Mouse (Mus musculus) erythroblast, embryonic 14.5 days (primary cell): ENCODE data around the gene Spi1. TPM values are rescaled to one million over a fixed set of nuclear protein-coding genes. Genes with fewer than 3 reads are reported as not detected.
"Not testable (repeated sequence)": the region's sequence is repeated elsewhere in the genome, so short reads cannot be mapped to it uniquely, and the experiment has no call there.

Source experiments
- H3K27me3 ChIP-seq: 2 replicates; pipeline ENCODE4 v1.6.1; 2012; ENCODE audit warnings: inconsistent platforms; ENCODE audit not compliant: control insufficient read depth
- H3K36me3 ChIP-seq: 2 replicates; pipeline ENCODE4 v1.6.1; 2012; ENCODE audit warnings: mild to moderate bottlenecking, inconsistent platforms; ENCODE audit not compliant: control insufficient read depth
- H3K4me1 ChIP-seq: 2 replicates; pipeline ENCODE4 v1.6.1; 2012; ENCODE audit warnings: inconsistent platforms; ENCODE audit not compliant: control insufficient read depth
- H3K4me3 ChIP-seq: replicated peaks from 2 replicates; pipeline ENCODE3; 2012; ENCODE audit warnings: moderate library complexity, mild to moderate bottlenecking, inconsistent platforms
- H3K9me3 ChIP-seq: 2 replicates; pipeline ENCODE4 v1.6.1; 2012; ENCODE audit warnings: low read length, inconsistent platforms, mixed read lengths; ENCODE audit not compliant: control insufficient read depth
- GATA1 ChIP-seq: IDR thresholded peaks from 2 replicates; pipeline ENCODE4 v1.6.1; 2012; ENCODE audit warnings: low read length, inconsistent platforms, mixed read lengths
- TAL1 ChIP-seq: IDR thresholded peaks from 3 replicates; pipeline ENCODE4 v1.6.1; 2012; ENCODE audit warnings: low read length, inconsistent platforms, mixed read lengths
- polyA plus RNA-seq: library from polyadenylated mRNA; stranded (reverse); fragments of >175 nt; gene quantifications from 2 replicates; pipeline ENCODE4 v1.2.3, GENCODE M21; 2012

Spi1 gene
- polyA plus RNA-seq: 0.76 and 0.83 TPM in 2 replicates

- peaks cover 21% of the 10 kb centered on the region for H3K27me3 ChIP-seq
- TF ChIP-seq GATA1 (no peak), TAL1 (no peak)
- no peak within 1 kb of the TSS for H3K4me3 ChIP-seq
- no peaks in the 10 kb centered on the region for H3K9me3 ChIP-seq
- peaks cover 16% of the 10 kb centered on the region for H3K4me1 ChIP-seq
- H3K36me3 ChIP-seq: no peaks in the 10 kb centered on the region
Observed at GRCm38 (mm10) chr2:91081775-91082695, at the start of gene Spi1. Gene Spi1 (plus strand): TSS chr2:91082390.

DNA sequence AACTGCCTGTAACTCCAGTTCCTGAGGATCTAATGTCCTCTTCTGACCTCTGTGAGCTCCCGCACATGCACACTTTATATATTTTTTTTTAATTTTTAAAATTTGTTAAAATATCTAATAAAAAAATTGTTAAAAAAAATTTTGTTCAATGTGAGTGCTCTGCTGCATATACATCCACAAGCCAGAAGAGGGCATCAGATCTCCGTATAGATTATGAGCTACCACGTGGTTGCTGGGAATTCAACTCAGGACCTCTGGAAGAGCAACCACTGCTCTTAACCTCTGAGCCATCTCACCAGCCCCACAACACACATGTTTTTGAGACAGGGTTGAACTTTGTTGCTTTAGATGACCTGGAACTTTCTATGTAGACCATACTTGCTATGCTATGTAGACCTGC, 49.2 kb upstream of the Spi1 start:
- Histone ChIP-seq H3K4me3 (no peak overlapping the region), H3K9me3 (no peaks in the 10 kb centered on the region), H3K27me3 (no peaks in the 10 kb centered on the region), H3K36me3 (no peaks in the 10 kb centered on the region; the same call in 1 of the 2 replicates), H3K4me1 (peaks cover 29% of the 10 kb centered on the region)
- TF ChIP-seq TAL1: no peak
- TF ChIP-seq GATA1: no peak

- Histone ChIP-seq H3K9me3 (no peaks in the 10 kb centered on the region), H3K36me3 (no peaks in the 10 kb centered on the region; the same call in 1 of the 2 replicates), H3K4me3 (no peak within 1 kb of the TSS), H3K27me3 (no peaks in the 10 kb centered on the region), H3K4me1 (peaks cover 18% of the 10 kb centered on the region)
- TF ChIP-seq TAL1 (no peak), GATA1 (no peak)
Observed at GRCm38 (mm10) chr2:91035385-91035784, 46.8 kb upstream of the Spi1 start, which contains the start of gene Rapsn. Gene Rapsn (plus strand): TSS chr2:91035620.

- Histone ChIP-seq H3K9me3 (no peaks in the 10 kb centered on the region), H3K27me3 (peaks cover 5% of the 10 kb centered on the region), H3K4me1 (peaks cover 26% of the 10 kb centered on the region), H3K36me3 (no peaks in the 10 kb centered on the region), H3K4me3 (no peak overlapping the region)
- TF ChIP-seq TAL1 (no peak), GATA1 (no peak)
Observed at GRCm38 (mm10) chr2:91041786-91042185, 40.4 kb upstream of the Spi1 start.

- TF ChIP-seq TAL1 (no peak), GATA1 (no peak)
- Histone ChIP-seq H3K9me3 (no peaks in the 10 kb centered on the region), H3K4me1 (peaks cover 27% of the 10 kb centered on the region), H3K36me3 (no peaks in the 10 kb centered on the region), H3K4me3 (no peak overlapping the region), H3K27me3 (peaks cover 5% of the 10 kb centered on the region)
Observed at GRCm38 (mm10) chr2:91042651-91043398, 39.4 kb upstream of the Spi1 start.

DNA sequence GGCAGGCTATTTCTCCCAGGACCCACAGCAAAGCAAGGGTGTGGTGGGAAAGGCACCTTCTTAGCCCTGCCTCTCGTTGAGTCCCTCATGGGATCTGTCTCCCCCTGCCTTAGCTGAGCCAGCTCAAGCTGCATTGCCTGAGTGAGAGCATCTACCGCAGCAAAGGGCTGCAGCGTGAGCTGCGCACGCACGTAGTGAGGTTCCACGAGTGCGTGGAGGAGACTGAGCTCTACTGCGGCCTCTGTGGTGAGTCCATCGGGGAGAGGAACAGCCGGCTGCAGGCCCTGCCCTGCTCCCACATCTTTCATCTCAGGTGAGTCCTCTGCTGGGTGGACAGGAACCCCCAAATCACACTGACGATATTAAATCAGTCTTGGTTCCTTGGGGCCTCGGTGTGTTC, 37.5 kb upstream of the Spi1 start:
- H3K4me1 ChIP-seq: peaks cover 28% of the 10 kb centered on the region
- TF ChIP-seq GATA1 (no peak), TAL1 (no peak)

GRCm38 (mm10) chr2:91045805-91046204, 36.4 kb upstream of the Spi1 start:
- not testable (repeated sequence) for H3K27me3 ChIP-seq, H3K36me3 ChIP-seq, H3K4me3 ChIP-seq, H3K9me3 ChIP-seq
- peaks cover 30% of the 10 kb centered on the region for H3K4me1 ChIP-seq

More for the DNA sequence above, 37.5 kb upstream of the Spi1 start:
- Histone ChIP-seq H3K4me3 (no peak overlapping the region), H3K9me3 (no peaks in the 10 kb centered on the region), H3K36me3 (no peaks in the 10 kb centered on the region), H3K27me3 (peaks cover 5% of the 10 kb centered on the region)

DNA sequence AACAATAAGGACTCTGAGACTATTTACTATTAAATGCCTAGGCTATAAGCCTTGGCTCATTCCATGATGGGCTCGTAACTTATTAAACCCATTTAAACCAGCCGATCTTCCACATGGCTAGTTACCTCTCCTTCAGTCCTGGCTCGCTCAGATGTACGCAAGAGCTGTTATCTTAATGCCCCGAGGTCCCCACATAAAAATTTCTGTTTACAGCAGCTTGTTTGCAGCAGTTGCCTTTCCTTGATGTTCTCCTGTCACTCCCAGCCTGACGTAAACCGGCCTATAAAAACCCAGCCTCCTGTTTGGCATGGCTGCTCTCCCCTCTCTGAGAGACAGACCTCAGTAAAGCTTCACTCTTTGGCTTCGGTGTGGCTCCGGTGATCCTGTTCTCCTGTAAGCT, 34.8 kb upstream of the Spi1 start:
- no peak overlapping the region for H3K4me3 ChIP-seq
- peaks cover 5% of the 10 kb centered on the region for H3K27me3 ChIP-seq
- H3K9me3 ChIP-seq: no peaks in the 10 kb centered on the region
- TF ChIP-seq GATA1 (no peak), TAL1 (no peak)
- H3K36me3 ChIP-seq: peaks cover 3% of the 10 kb centered on the region
- peaks cover 36% of the 10 kb centered on the region for H3K4me1 ChIP-seq

- Histone ChIP-seq H3K4me3 (no peak overlapping the region), H3K36me3 (peaks cover 30% of the 10 kb centered on the region), H3K4me1 (peaks cover 36% of the 10 kb centered on the region), H3K9me3 (no peaks in the 10 kb centered on the region), H3K27me3 (no peaks in the 10 kb centered on the region)
- no peak for TF ChIP-seq TAL1
- no peak for TF ChIP-seq GATA1
Observed at GRCm38 (mm10) chr2:91051917-91052316, 30.3 kb upstream of the Spi1 start.
